Mouse (Mus musculus): ENCODE measurements at regions not wholly inside any gene's neighbourhood (a gene's known extent, or its start where the extent isn't known, plus 50 kb on each side); places are given as distances from the start of the nearest gene placed in this dataset.

DNA sequence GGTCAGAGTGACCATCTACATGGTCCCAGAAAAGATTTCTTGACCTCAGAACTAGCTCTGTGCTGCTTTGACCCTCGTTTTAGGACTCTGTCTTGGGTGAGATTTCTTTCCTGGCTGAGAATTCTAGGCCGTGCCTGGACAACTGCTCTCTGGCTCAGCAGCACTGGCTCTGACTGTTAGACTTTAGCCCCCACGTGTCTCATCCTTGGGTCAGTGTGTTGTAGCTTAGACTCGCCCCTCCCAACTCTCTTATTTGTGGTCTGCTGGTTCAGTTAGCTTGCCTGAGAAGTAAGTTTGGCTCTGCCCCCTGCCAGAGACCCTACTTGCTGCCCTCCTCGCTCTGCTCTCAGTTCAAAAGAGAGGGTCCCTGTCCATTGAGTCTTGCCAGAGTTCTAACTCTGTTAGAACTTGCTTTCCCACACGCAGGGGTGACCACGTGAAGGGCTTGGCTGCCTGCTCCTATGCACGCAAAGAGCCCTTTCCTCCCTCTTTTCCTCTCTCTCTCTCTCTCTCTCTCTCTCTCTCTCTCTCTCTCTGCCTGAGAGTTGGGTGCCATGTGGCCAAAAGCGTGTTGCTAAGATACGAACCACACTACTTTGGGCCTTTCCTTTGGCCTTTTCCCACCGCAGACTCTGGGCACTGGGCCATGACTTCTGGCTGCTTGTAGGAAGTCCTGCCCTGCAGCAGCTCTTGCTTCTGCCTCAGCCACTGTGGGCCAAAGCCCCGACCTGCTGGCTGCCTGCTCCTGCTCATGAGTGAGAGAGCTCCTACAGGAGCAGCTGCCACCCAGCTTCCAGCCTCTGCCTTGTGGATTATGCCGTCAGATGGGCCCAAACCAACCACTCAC is 344.2 kb upstream of the Amot start:
- no peak overlapping the region for H3K9ac ChIP-seq (replicated peaks; ENCODE audit: low read depth, low read length)
- H3K4me1 ChIP-seq (ENCODE audit: control insufficient read depth, insufficient read depth, low read length), result no peaks in the 10 kb centered on the region
- no peaks in the 10 kb centered on the region for H3K27me3 ChIP-seq (ENCODE audit: control insufficient read depth, insufficient read depth, low read length)
- WGBS, result 72% methylated on average over 13 of the region's 13 CpGs
- H3K4me2 ChIP-seq (ENCODE audit: low read depth, low read length), result no peak overlapping the region
- H3K9me3 ChIP-seq (ENCODE audit: control insufficient read depth, low read length), result no peaks in the 10 kb centered on the region
- no peak overlapping the region for H3K27ac ChIP-seq (ENCODE audit: low read depth, low read length)
- H3K36me3 ChIP-seq (ENCODE audit: control insufficient read depth, insufficient read depth, low read length), result no peaks in the 10 kb centered on the region
- ATAC-seq (ENCODE audit: low read depth), result peak; percentile 93
- no peak overlapping the region for H3K4me3 ChIP-seq (ENCODE audit: low read depth, low read length)

DNA sequence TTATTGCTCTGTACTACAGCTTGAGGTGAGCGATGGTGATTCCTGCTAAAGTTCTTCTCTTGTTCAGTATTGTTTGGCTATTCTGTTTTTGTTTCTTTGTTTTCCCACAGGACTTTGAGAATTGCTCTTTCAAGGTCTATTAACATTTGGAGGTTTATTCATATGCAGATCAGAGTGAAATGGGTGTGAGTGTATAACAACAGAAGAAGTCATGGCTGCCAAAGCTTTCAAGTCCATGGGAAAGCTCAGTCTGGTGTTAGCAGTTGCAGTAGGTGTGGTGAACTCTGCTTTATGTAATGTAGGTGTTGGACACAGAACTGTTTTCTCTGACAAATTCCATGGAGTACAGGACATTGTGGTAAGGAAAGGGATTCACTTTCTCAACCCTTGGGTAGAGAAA is 328.1 kb upstream of the Amot start:
- Histone ChIP-seq H3K4me2 (ENCODE audit: low read depth, low read length) (no peak overlapping the region), H3K36me3 (ENCODE audit: control insufficient read depth, insufficient read depth, low read length) (no peaks in the 10 kb centered on the region), H3K9me3 (ENCODE audit: control insufficient read depth, low read length) (no peaks in the 10 kb centered on the region), H3K4me1 (ENCODE audit: control insufficient read depth, insufficient read depth, low read length) (no peaks in the 10 kb centered on the region), H3K9ac (replicated peaks; ENCODE audit: low read depth, low read length) (no peak overlapping the region), H3K4me3 (ENCODE audit: low read depth, low read length) (no peak overlapping the region), H3K27ac (ENCODE audit: low read depth, low read length) (no peak overlapping the region), H3K27me3 (ENCODE audit: control insufficient read depth, insufficient read depth, low read length) (no peaks in the 10 kb centered on the region)
- WGBS, result 50% methylated on average over 1 of the region's 1 CpGs
- no peak for ATAC-seq (ENCODE audit: low read depth)

DNA sequence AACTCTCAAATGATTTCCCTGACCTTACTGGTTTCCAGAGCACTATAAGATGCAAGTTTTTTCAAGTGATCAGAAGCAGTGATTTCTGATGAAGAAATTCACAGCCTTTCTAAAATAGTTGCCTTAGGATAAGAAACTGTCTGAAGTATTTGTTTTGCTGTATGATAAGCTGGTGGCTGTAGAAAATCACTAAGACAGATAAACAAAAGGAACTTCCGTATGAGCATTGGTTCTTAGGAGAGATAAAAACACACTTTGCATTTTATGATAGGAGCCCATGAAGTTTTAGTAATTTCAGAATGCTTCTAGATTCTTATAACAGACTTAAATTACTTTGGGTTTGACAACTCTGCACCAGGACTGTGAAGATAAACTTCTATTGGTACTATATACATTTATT is 308.0 kb upstream of the Amot start:
- Histone ChIP-seq H3K9ac (replicated peaks; ENCODE audit: low read depth, low read length) (no peak overlapping the region), H3K27me3 (ENCODE audit: control insufficient read depth, insufficient read depth, low read length) (no peaks in the 10 kb centered on the region), H3K4me2 (ENCODE audit: low read depth, low read length) (no peak overlapping the region), H3K9me3 (ENCODE audit: control insufficient read depth, low read length) (no peaks in the 10 kb centered on the region), H3K4me1 (ENCODE audit: control insufficient read depth, insufficient read depth, low read length) (no peaks in the 10 kb centered on the region), H3K4me3 (ENCODE audit: low read depth, low read length) (no peak overlapping the region), H3K36me3 (ENCODE audit: control insufficient read depth, insufficient read depth, low read length) (no peaks in the 10 kb centered on the region), H3K27ac (ENCODE audit: low read depth, low read length) (no peak overlapping the region)
- WGBS, result 71% methylated on average over 1 of the region's 1 CpGs
- no peak for ATAC-seq (ENCODE audit: low read depth)

Data from neural tube, embryonic 14.5 days (tissue).